Mouse (Mus musculus): ENCODE measurements around the gene Lysmd3. TPM values are rescaled to one million over a fixed set of nuclear protein-coding genes. Genes with fewer than 3 reads are reported as not detected.
"Not testable (repeated sequence)": the region's sequence is repeated elsewhere in the genome, so short reads cannot be mapped to it uniquely, and the experiment has no call there.

Gene Lysmd3
- 20.7 and 20.8 TPM in 2 replicates for polyA plus RNA-seq (2015; fragmentation: Nextera tagmentation; extraction: Ambion mirVana)

GRCm38 (mm10) chr13:81657351-81658052, at the start of gene Lysmd3:
Lysmd3 (plus strand) TSS chr13:81657663.
- H3K9ac ChIP-seq = peak within 1 kb of the TSS; percentile 94
- peak within 1 kb of the TSS; percentile 86 for H3K4me3 ChIP-seq
- WGBS = under 1% methylated on average over 70 of the region's 73 CpGs
- H3K4me2 ChIP-seq = peak within 1 kb of the TSS; percentile 80
- H3K27me3 ChIP-seq (replicated peaks) = no peaks in the 10 kb centered on the region
- peak within 1 kb of the TSS; percentile 86 for H3K27ac ChIP-seq (replicated peaks)
- H3K4me1 ChIP-seq = peaks cover 24% of the 10 kb centered on the region
- H3K36me3 ChIP-seq = peaks cover 10% of the 10 kb centered on the region
- no peaks in the 10 kb centered on the region for H3K9me3 ChIP-seq
- peak; percentile 100 for ATAC-seq (ENCODE audit: extremely low read depth, insufficient number of reproducible peaks, low FRiP score, low TSS enrichment)

GRCm38 (mm10) chr13:81610349-81610748, 47.1 kb upstream of the Lysmd3 start:
- no peak for ATAC-seq (ENCODE audit: extremely low read depth, insufficient number of reproducible peaks, low FRiP score, low TSS enrichment)
- Histone ChIP-seq H3K4me3 (no peak overlapping the region), H3K9ac (no peak overlapping the region), H3K36me3 (no peaks in the 10 kb centered on the region), H3K9me3 (no peaks in the 10 kb centered on the region), H3K27ac (replicated peaks) (no peak overlapping the region), H3K4me1 (no peaks in the 10 kb centered on the region), H3K4me2 (no peak overlapping the region), H3K27me3 (replicated peaks) (no peaks in the 10 kb centered on the region)
- WGBS = 77% methylated on average over 4 of the region's 4 CpGs

GRCm38 (mm10) chr13:81627861-81628260, 29.6 kb upstream of the Lysmd3 start:
- not testable (repeated sequence) for H3K36me3 ChIP-seq; H3K4me1 ChIP-seq; H3K4me2 ChIP-seq; H3K9ac ChIP-seq; H3K27ac ChIP-seq (replicated peaks); ATAC-seq (ENCODE audit: extremely low read depth, insufficient number of reproducible peaks, low FRiP score, low TSS enrichment); H3K4me3 ChIP-seq; H3K9me3 ChIP-seq
- WGBS = 19% methylated on average over 1 of the region's 1 CpGs
- H3K27me3 ChIP-seq (replicated peaks) = peaks cover 13% of the 10 kb centered on the region

GRCm38 (mm10) chr13:81628631-81629190, 28.8 kb upstream of the Lysmd3 start:
- Histone ChIP-seq H3K4me1 (peaks cover 4% of the 10 kb centered on the region), H3K27ac (replicated peaks) (no peak overlapping the region), H3K4me2 (no peak overlapping the region), H3K9ac (no peak overlapping the region), H3K9me3 (no peaks in the 10 kb centered on the region), H3K27me3 (replicated peaks) (peaks cover 21% of the 10 kb centered on the region), H3K4me3 (no peak overlapping the region), H3K36me3 (no peaks in the 10 kb centered on the region)
- no peak for ATAC-seq (ENCODE audit: extremely low read depth, insufficient number of reproducible peaks, low FRiP score, low TSS enrichment)
- 54% methylated on average over 2 of the region's 2 CpGs for WGBS

GRCm38 (mm10) chr13:81629395-81629794, 28.1 kb upstream of the Lysmd3 start:
- WGBS = 58% methylated on average over 3 of the region's 3 CpGs
- peaks cover 27% of the 10 kb centered on the region for H3K27me3 ChIP-seq (replicated peaks)
- H3K36me3 ChIP-seq = no peaks in the 10 kb centered on the region
- no peak overlapping the region for H3K4me2 ChIP-seq
- no peak overlapping the region for H3K9ac ChIP-seq
- no peaks in the 10 kb centered on the region for H3K9me3 ChIP-seq
- H3K27ac ChIP-seq (replicated peaks) = no peak overlapping the region
- H3K4me1 ChIP-seq = peaks cover 4% of the 10 kb centered on the region
- ATAC-seq (ENCODE audit: extremely low read depth, insufficient number of reproducible peaks, low FRiP score, low TSS enrichment) = no peak
- no peak overlapping the region for H3K4me3 ChIP-seq

GRCm38 (mm10) chr13:81630566-81630965, 26.9 kb upstream of the Lysmd3 start:
- ATAC-seq (ENCODE audit: extremely low read depth, insufficient number of reproducible peaks, low FRiP score, low TSS enrichment) = no peak
- no peak overlapping the region for H3K4me3 ChIP-seq
- H3K4me2 ChIP-seq = no peak overlapping the region
- 67% methylated on average over 5 of the region's 5 CpGs for WGBS
- H3K4me1 ChIP-seq = peaks cover 4% of the 10 kb centered on the region
- H3K27me3 ChIP-seq (replicated peaks) = peaks cover 35% of the 10 kb centered on the region
- H3K9me3 ChIP-seq = no peaks in the 10 kb centered on the region
- H3K27ac ChIP-seq (replicated peaks) = no peak overlapping the region
- no peak overlapping the region for H3K9ac ChIP-seq
- H3K36me3 ChIP-seq = no peaks in the 10 kb centered on the region

GRCm38 (mm10) chr13:81632720-81633415, 24.6 kb upstream of the Lysmd3 start, which contains the start of gene Adgrv1:
Adgrv1 (minus strand) TSS chr13:81633154.
- peak; percentile 90 for ATAC-seq (ENCODE audit: extremely low read depth, insufficient number of reproducible peaks, low FRiP score, low TSS enrichment)
- Histone ChIP-seq H3K9ac (peak within 1 kb of the TSS; percentile 70), H3K4me2 (peak within 1 kb of the TSS; percentile 92), H3K36me3 (no peaks in the 10 kb centered on the region), H3K4me3 (peak within 1 kb of the TSS; percentile 61), H3K27ac (replicated peaks) (no peak within 1 kb of the TSS), H3K9me3 (no peaks in the 10 kb centered on the region), H3K4me1 (peaks cover 4% of the 10 kb centered on the region), H3K27me3 (replicated peaks) (peaks cover 35% of the 10 kb centered on the region)
- 2% methylated on average over 42 of the region's 42 CpGs for WGBS

GRCm38 (mm10) chr13:81639624-81640023, 17.8 kb upstream of the Lysmd3 start:
- 54% methylated on average over 4 of the region's 4 CpGs for WGBS
- H3K36me3 ChIP-seq = no peaks in the 10 kb centered on the region
- ATAC-seq (ENCODE audit: extremely low read depth, insufficient number of reproducible peaks, low FRiP score, low TSS enrichment) = no peak
- peaks cover 6% of the 10 kb centered on the region for H3K27me3 ChIP-seq (replicated peaks)
- H3K9me3 ChIP-seq = no peaks in the 10 kb centered on the region
- H3K27ac ChIP-seq (replicated peaks) = no peak overlapping the region
- H3K9ac ChIP-seq = no peak overlapping the region
- no peak overlapping the region for H3K4me3 ChIP-seq
- no peak overlapping the region for H3K4me2 ChIP-seq
- peaks cover 16% of the 10 kb centered on the region for H3K4me1 ChIP-seq

GRCm38 (mm10) chr13:81640881-81641280, 16.6 kb upstream of the Lysmd3 start:
- no peak overlapping the region for H3K27ac ChIP-seq (replicated peaks)
- peaks cover 16% of the 10 kb centered on the region for H3K4me1 ChIP-seq
- H3K27me3 ChIP-seq (replicated peaks) = no peaks in the 10 kb centered on the region
- H3K9me3 ChIP-seq = no peaks in the 10 kb centered on the region
- ATAC-seq (ENCODE audit: extremely low read depth, insufficient number of reproducible peaks, low FRiP score, low TSS enrichment) = no peak
- H3K4me2 ChIP-seq = no peak overlapping the region
- H3K4me3 ChIP-seq = no peak overlapping the region
- 40% methylated on average over 6 of the region's 6 CpGs for WGBS
- no peak overlapping the region for H3K9ac ChIP-seq
- H3K36me3 ChIP-seq = no peaks in the 10 kb centered on the region

GRCm38 (mm10) chr13:81641289-81642045, 16.0 kb upstream of the Lysmd3 start:
- H3K36me3 ChIP-seq = no peaks in the 10 kb centered on the region
- peaks cover 16% of the 10 kb centered on the region for H3K4me1 ChIP-seq
- peak overlapping the region; percentile 61 for H3K4me2 ChIP-seq
- H3K4me3 ChIP-seq = peak overlapping the region; percentile 24; the same call in 1 of the 2 replicates
- ATAC-seq (ENCODE audit: extremely low read depth, insufficient number of reproducible peaks, low FRiP score, low TSS enrichment) = no peak
- H3K9me3 ChIP-seq = no peaks in the 10 kb centered on the region
- H3K27ac ChIP-seq (replicated peaks) = no peak overlapping the region
- no peaks in the 10 kb centered on the region for H3K27me3 ChIP-seq (replicated peaks)
- H3K9ac ChIP-seq = no peak overlapping the region
- WGBS = 23% methylated on average over 8 of the region's 8 CpGs

Data from heart, embryonic 13.5 days (tissue).